Mouse (Mus musculus): ENCODE data around the gene Lcn11. TPM values are rescaled to one million over a fixed set of nuclear protein-coding genes. Genes with fewer than 3 reads are reported as not detected.
"Not testable (repeated sequence)": the region's sequence is repeated elsewhere in the genome, so short reads cannot be mapped to it uniquely, and the experiment has no call there.

Gene Lcn11
- not detected for total RNA-seq (2021)
- long read RNA-seq, experiment 1: 0 reads
- long read RNA-seq, experiment 2: 0 reads

DNA sequence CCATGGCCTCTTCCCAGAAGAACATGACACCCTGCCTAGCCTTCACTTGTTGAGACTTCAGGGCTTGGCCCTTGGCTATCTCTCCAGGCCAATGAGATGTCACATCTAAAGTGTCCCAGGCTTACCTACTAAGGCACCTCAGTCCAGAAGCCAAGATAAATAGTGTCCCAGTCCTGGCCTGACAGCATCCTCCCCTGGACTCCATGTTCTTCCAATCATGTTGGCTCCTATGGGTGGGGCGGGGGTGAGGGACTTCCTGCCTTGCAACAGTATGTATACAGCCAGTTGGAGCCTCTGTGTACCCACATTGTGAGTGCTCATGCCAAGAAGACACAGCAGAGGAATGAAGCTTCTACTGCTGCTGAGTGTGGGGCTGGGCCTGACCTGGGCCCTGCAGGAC lies at the start of gene Lcn11:
Gene Lcn11 (plus strand): TSS at position 301 of the 400 bp plus-strand sequence.
- DNase-seq: no peak

DNA sequence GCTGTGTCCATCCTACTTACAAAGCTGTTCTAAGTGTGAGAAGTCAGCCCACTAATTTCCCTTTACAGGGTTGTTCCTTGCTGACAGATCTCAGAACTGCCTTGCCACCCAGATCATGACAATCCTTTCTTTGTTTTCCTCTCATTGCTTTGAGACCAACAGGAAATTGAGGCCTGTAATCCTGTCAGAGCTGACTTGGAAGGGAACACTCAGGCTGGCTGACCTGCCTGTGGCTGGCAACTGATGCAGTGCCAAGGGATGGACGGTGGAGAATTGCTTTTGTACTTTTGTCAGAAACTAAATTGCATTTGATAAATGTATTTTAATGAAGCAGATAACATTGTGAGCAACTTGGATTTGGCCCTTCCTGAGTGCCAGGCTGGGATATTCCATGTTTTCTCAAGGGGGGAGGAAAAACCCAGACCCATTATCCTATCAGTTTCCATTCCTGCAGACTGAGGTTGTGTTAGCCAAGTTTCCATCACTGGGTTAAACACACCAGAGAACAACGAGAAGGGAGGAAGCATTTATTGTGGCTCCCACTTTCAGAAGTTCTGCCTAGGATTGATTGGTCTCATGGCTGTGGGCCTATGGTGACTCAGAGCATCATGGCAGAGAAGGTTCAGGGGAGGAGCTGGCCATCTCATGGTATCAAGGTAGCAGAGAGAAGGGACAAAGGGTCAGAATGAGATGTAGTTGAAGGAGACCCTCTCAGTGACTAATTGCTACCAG lies 43.5 kb upstream of the Lcn11 start:
- intact Hi-C loops (cut with DNase I; ENCODE audit: low total_unique reads): no loop called here
- no peak for DNase-seq

More for the DNA sequence above, at the start of gene Lcn11:
- intact Hi-C loops (cut with DNase I; ENCODE audit: low total_unique reads): no loop called here

DNA sequence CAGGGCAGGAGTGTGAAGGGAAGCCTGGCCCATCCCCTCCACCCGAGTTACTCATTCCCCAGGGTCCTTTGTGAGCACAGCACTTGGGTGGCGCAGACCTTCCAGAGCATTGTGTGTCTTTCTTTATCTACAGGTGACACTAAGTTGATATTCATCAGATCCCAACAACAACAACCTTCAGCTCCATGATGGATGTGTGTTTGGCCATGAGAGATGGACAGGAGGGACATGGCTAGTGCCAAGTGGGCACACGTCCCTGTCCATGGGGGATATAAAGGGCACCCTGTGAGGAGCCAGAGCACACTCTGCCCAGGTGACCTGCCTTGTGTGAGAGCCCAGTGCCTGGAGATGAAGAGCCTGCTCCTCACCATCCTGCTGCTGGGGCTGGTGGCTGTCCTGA lies 40.1 kb upstream of the Lcn11 start, which contains the start of gene Obp2b:
Gene Obp2b (plus strand): TSS at position 301 of the 400 bp plus-strand sequence.
- intact Hi-C loops (cut with DNase I; ENCODE audit: low total_unique reads); DNase-seq: not testable (repeated sequence)

DNA sequence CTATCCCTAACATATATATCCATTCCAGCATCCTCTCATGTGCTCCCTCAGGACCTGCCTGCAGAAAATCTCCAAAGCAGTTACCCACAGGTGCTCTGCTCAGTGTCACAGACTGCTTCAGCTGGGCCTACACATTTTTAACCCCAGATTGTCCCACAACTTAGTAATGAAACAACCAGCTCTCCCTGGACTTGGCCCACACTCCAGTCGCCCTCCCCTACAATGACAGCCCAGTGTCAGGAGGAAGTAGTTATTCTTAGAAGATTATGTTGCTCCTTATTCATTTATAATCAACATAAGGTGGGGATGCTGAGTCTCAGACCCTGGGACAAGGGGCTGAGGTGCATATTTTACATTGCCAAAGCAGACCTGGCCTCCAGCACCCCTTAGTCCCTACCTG lies 35.1 kb upstream of the Lcn11 start:
- intact Hi-C loops (cut with DNase I; ENCODE audit: low total_unique reads): no loop called here
- DNase-seq: no peak

DNA sequence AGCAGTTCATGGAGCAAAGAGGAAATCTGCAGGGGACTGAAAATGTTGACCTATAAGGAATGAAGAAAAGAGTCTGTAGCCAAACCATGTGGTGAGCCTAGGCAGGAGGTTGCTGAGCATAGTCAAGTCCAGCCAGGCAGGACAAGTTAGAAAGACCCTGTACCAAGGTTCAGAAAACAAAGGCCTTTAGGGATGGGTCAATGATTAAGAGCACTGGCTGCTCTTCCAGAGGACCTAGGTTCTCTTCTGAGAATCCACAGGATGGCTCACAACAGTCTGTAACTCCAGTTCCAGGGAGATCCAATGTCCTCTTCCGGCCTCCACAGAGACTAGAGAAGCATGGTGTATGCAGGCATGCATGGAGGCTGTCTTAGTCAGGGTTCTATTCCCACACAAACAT lies 22.6 kb upstream of the Lcn11 start:
- intact Hi-C loops (cut with DNase I; ENCODE audit: low total_unique reads): no loop called here
- no peak for DNase-seq

DNA sequence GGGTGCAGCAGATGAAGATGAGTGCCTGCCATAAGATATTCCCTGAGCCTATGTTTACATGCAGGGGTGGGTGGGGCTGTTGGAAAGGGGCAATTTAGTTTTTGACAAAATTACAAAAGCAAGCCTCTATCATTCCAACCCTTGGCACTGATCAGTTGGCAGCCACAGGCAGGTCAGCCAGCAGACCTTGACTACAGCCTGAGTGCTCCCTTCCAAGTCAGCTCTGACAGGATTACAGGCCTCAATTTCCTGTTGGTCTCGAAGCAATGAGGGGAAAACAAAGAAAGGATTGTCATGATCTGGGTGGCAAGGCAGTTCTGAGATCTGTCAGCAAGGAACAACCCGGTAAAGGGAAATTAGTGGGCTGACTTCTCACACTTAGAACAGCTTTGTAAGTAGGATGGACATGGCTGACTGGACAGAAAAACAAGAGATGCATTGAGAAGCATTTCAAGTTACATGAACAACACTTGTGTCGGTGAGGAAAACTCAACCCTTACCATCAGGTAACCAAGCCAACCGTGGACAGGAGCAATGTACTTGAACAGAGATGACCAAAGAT lies 18.7 kb upstream of the Lcn11 start:
- DNase-seq: no peak
- intact Hi-C loops (cut with DNase I; ENCODE audit: low total_unique reads): no loop called here

DNA sequence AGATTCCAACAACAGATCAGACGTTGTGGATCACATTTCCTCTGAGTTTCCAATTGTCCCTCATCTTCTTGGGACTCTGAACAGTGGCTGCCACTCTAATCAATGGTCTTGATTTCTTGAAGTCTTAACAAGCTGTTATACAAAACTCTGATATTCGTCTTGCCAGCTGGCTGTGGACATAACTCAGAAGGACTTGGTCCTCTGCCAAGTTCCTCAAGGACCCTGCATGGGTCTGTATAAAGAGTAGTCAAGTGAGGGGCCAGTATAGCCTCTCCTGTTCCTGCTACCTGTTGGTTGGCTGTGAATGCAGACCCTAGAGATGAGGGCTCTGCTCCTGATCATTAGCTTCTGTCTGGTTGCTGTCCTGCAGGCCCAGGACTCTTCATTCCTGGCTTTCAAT lies 11.5 kb upstream of the Lcn11 start, which contains the start of gene Lcn3:
Gene Lcn3 (plus strand): TSS at position 301 of the 400 bp plus-strand sequence.
- DNase-seq: no peak
- intact Hi-C loops (cut with DNase I; ENCODE audit: low total_unique reads): no loop called here

DNA sequence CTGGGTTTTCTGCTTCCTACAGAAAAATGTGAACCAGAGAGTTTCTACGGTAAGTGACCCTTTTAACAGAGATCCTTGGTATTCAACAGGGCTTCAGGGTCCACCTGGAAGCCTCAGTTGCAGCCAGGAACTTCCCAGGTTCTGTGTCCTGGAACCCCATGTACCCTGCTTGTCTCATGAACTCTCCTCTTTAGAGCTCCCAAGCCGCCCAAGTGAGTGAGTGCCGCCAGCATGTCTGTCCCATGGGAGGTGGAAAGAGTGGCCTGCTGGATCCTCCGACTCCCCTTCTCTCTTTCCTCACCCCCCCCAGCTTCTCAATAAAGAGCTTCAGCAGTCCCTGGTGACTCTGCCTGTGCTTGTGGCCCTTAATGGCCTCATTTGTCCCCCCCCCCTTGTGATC lies 9.1 kb upstream of the Lcn11 start:
- intact Hi-C loops (cut with DNase I; ENCODE audit: low total_unique reads): no loop called here
- DNase-seq: no peak

DNA sequence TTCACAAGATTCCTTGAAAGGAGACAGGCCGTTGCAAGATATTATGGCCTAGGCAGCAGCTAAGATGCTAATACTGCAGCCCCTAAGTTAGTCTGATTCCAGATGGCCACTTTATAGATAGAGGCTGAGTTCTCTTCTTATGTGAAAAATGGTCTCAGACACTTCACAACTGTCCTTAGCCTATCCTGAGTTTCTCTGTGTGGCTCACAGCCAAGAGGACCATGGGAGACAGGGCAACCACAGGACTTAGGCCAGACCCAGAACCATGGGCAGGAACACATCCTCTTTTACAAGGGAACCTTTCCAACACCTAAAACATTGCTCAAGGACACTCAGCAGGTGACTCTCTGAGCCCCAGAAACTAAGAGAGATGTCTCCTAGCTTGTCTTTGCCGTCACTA lies 3.3 kb upstream of the Lcn11 start:
- no peak for DNase-seq
- intact Hi-C loops (cut with DNase I; ENCODE audit: low total_unique reads): no loop called here

DNA sequence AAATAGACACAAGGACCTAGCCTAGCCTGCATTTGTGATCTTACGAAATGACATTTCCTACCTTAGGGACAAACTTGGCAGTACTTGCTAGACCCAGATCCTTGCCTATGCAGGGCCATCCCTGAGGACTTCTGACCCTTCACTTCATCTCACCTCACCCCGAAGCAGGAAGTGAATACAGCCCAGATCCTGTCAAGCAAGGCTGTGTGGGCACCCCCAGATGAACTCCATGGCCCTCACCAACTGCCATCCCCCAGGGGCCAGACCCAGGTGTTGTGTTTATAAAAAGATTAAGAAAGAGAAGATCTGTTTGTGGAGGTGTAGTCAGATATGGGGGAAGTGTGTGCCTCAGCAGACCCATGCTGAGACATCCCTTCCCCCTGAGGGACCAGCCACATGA lies 2.2 kb upstream of the Lcn11 start:
- intact Hi-C loops (cut with DNase I; ENCODE audit: low total_unique reads): no loop called here
- no peak for DNase-seq

DNA sequence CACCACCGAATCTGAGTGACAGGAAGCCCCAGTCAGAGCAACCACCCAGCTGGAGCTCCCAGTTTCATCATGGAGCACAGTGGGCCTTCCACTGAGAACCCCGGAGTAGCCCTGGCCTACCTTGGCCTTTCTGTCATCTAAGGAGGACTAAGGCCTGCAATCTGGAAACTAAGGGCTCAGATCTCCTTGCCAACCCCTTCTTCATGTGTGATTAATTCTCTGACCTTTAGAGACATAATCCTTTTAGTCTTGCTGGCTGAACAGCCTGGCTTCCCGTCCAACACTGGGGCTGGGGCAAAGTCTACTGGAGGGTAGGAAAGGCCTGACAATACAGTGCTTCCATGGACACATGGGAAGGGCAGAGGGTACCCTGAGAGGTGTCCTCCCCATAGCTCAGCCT lies 826 bp upstream of the Lcn11 start:
- no peak for DNase-seq
- intact Hi-C loops (cut with DNase I; ENCODE audit: low total_unique reads): no loop called here

DNA sequence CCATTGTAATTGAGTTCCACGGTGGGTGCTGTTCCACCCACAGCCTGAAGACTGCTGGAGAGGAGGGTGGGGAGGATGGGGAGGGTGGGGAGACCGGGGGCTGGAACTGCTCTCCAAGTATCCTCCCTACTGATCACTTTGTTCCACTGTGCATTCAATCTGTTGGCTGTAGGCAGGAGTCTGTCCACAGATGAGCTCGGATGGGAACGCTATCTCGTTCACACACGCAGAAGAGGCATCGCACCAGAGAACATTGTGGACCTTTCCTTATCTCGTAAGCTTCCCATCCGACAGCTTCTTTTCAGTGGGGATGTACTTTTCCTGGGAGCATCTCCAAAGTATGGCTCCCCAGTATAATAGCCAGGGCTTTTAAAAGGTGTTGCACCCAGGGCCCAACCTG lies 2.3 kb downstream of the Lcn11 start:
- intact Hi-C loops (cut with DNase I; ENCODE audit: low total_unique reads): no loop called here
- DNase-seq: no peak

DNA sequence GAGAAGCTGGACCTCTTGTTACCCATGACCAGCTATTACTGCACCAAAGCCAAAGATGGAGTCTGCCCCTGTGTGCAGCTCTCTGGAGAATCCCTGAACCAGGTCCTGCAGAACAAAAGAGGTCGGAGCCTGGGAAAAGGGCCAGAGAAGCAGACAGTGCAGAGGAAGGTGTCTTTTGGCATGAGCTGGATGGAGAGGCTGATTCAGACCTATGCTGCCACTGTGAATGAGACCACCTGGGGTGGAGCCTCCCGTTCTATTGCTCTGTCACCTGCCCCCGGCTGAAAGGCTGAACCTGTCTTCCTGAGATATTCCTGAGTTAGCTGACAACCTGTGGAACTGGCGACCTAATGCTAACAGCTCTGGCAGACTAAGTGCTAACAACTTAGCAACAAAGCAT lies 4.1 kb downstream of the Lcn11 start:
- intact Hi-C loops (cut with DNase I; ENCODE audit: low total_unique reads): no loop called here
- no peak for DNase-seq

DNA sequence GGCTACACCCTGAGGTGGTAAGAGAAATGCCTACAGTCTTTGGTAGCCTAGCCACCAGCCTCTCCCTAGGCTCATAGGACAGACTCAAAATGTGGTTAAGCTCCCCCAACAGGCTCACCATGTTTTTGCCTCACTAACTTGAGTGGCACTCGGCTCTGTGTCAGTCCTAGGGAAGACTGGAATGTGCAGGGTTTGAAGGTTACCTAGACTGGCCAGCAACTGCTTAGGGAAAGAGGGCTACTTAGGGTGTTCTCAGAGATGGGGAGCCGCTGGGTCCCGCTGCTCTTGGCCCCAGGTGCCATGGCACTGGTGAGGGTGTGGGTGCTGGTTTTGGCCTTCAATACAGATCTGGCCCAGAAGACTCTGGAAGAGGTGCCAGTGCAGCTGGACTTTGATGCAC lies 5.1 kb downstream of the Lcn11 start, which contains the start of gene Gm13539:
Gene Gm13539 (plus strand): TSS at position 301 of the 400 bp plus-strand sequence.
- no peak for DNase-seq
- intact Hi-C loops (cut with DNase I; ENCODE audit: low total_unique reads): no loop called here

DNA sequence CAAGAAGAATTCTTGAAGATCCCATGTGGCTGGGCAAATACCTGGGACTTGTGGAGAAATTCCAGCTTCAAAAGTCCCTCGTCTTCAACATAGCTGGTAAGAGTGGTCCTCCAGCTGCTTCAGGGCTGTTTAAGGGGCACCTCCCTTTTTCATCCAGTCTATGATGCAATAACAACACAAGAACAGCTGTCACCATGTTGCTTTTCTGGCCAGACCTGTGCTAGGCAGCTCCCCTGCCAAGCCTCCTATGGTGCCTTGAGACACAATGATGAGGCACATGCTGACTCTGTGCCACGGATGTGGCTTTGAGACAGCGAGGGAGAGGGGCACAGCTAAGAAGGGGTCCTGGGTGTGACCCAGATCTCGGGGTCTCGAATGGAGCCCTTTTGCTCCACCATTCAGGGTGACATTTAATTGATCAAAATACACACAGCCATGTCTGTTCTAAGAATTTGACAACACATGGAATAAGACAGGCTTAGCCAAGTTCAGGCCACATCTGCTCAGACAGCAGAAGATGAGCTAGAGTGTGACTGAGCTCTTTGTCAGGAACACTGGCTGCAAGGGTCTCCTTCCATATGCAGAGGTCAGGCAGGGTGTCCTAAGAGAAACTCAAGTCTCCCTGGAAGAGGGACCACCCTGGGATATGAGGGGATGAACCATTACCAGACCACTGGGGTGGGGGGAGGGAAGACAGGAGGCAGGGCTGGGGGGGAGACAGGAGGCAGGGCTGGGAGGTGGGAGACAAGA lies 8.9 kb downstream of the Lcn11 start:
- no peak for DNase-seq
- intact Hi-C loops (cut with DNase I; ENCODE audit: low total_unique reads): no loop called here

DNA sequence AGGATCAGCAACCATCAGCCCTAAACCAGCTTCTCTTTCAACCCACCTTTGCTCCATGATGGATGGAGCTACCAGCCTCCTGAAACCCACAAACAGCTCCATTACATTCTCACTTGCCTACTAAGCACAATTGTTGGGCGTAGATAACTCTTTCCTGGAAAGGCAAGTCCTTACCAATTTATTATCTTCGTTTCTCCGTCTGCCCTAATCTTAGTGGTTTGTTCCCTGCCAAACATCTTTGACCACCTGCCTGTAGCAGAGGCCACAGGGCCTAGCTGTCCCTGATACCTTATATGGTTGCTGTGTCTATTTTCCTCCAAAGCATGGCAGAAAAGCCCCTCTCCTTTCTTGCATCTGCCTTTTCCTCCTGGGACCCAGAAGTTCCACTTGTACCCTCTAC lies 12.3 kb downstream of the Lcn11 start:
- intact Hi-C loops (cut with DNase I; ENCODE audit: low total_unique reads): no loop called here
- no peak for DNase-seq

DNA sequence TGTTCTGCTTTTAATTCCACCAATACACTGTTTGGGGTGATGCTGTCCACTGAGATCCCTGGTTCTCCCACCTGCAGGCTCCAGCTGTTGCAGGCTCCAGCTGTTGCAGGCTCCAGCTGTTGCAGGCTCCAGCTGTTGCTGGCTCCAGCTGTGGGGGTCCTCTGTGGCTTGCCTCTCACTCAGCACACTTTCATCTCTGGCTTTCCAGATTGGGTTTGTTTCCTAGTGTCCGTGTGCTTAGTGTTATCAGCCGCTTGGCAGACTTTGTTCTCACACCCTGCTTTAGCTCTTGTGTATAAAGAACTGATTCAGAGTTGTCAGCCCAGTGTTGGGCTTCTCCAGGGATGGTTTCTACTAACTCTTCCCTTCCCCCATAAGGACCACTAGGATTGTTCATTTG lies 20.8 kb downstream of the Lcn11 start:
- DNase-seq: no peak
- intact Hi-C loops (cut with DNase I; ENCODE audit: low total_unique reads): no loop called here

DNA sequence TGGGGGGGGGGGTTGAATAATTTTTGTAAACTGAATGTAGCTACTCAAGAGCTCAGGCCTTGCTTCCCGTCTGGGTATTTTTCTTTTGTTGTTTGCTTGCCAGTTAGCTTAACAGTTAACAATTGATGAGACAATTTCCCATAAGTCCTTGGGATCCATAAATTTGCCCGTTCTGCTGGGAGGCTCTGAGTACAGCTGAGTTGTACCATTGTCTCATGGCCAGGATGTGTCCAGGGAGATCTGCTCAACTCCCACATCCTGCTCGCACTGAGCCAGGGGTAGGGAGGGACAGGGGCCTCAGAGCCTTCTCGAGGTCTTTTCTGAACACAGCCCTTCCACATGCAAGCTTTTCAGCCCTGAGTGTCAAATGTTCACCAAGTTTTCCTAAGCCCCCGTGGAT lies 21.2 kb downstream of the Lcn11 start:
- intact Hi-C loops (cut with DNase I; ENCODE audit: low total_unique reads): no loop called here
- DNase-seq: no peak

DNA sequence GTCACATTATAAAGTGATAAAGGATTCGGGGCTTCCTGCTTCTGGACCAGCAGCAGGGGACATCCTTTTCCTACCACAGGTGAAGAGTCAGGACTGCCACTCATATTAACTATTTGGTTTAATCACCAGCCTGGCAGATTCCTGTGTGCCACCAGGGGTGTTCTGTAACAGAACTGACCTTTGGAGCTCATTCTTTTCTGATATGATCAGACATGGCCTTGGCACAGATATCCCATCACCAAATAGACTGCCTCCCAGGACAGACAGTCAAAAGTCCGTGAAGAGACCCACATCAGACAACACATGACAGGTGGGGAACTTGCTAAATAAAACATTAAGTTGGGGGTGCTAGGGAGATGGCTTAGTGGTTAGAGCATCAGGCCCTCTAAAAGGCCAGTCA lies 34.9 kb downstream of the Lcn11 start:
- DNase-seq: no peak
- intact Hi-C loops (cut with DNase I; ENCODE audit: low total_unique reads): no loop called here

DNA sequence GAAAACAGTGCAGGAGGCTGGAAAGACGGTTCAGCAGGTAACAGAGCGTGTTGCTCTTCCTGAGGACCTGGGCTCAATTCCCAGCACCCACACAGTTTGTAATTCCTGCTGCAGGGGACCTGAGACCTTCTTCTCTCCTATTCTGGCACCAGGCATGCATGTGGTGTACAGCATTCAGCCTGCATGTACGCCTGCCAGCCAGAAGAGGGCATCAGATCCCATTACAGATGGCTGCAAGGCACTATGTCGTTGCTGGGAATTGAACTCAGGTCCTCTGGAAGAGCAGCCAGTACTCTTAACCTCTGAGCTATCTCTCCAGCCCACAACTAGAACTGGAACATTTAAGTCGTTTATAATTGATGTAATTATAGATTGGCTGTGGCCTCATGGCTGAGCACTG lies 36.5 kb downstream of the Lcn11 start:
- no peak for DNase-seq
- intact Hi-C loops (cut with DNase I; ENCODE audit: low total_unique reads): no loop called here

DNA sequence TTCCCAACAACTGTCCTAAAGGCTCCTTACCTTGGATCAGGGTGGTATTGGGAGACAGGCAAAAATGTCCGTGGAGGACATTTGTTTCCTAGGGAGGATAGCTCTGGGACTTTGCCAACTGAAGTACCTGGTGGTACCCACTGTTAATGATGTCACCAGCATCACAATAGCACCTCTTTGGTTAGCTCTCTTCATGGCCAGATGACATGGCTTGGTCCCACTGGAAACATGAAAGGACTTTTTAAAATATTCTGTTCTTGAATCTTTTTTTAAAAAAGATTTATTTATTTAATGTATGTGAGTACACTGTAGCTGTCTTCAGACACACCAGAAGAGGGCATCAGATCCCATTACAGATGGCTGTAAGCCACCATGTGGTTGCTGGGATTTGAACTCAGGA lies 38.9 kb downstream of the Lcn11 start, which contains the start of gene Glt6d1:
Gene Glt6d1 (minus strand): TSS at position 101 of the 400 bp plus-strand sequence.
- DNase-seq; intact Hi-C loops (cut with DNase I; ENCODE audit: low total_unique reads): not testable (repeated sequence)

Data from gastrocnemius, postnatal 14 days (tissue).